Mouse (Mus musculus) stomach, postnatal 0 days (tissue): Measurements from ENCODE around the gene Fam214a. TPM values are rescaled to one million over a fixed set of nuclear protein-coding genes. Genes with fewer than 3 reads are reported as not detected.

Experiments
- ATAC-seq: fragments of 200-750 bp; cut with Nextera tagmentation; 2 replicates; pipeline ENCODE4 v1.8.0; 2017; ENCODE audit not compliant: low FRiP score, low TSS enrichment
- DNase-seq: peaks from one replicate; pipeline ENCODE4 v3.0.0-alpha.2; 2016; ENCODE audit warnings: low spot score
- H3K27ac ChIP-seq: fragments of 300-500 bp; sonication (generic); replicated peaks from 2 replicates; pipeline ENCODE4 v1.5.1; 2014; ENCODE audit warnings: mild to moderate bottlenecking, control low read depth
- H3K27me3 ChIP-seq: fragments of 300-500 bp; sonication (generic); 2 replicates; pipeline ENCODE4 v1.6.1; 2014; ENCODE audit warnings: low read length; ENCODE audit not compliant: control insufficient read depth, insufficient read depth
- H3K36me3 ChIP-seq: fragments of 300-500 bp; sonication (generic); 2 replicates; pipeline ENCODE4 v1.6.1; 2014; ENCODE audit warnings: low read length, mixed read lengths; ENCODE audit not compliant: control insufficient read depth, insufficient read depth
- H3K4me1 ChIP-seq: fragments of 300-500 bp; sonication (generic); replicated peaks from 2 replicates; pipeline ENCODE4 v1.6.1; 2014; ENCODE audit warnings: antibody characterized with exemption; ENCODE audit not compliant: control insufficient read depth, insufficient read depth
- H3K4me2 ChIP-seq: fragments of 300-500 bp; sonication (generic); replicated peaks from 2 replicates; pipeline ENCODE4 v1.6.1; 2014; ENCODE audit warnings: low read depth, mild to moderate bottlenecking, control low read depth, moderate library complexity
- H3K4me3 ChIP-seq: fragments of 300-500 bp; sonication (generic); 2 replicates; pipeline ENCODE4 v1.5.1; 2014; ENCODE audit warnings: low read depth, low read length, control low read depth
- H3K9ac ChIP-seq: fragments of 300-500 bp; sonication (generic); 2 replicates; pipeline ENCODE4 v1.6.1; 2014; ENCODE audit warnings: mild to moderate bottlenecking, low read length, control low read depth, mixed read lengths
- H3K9me3 ChIP-seq: fragments of 300-500 bp; sonication (generic); 2 replicates; pipeline ENCODE4 v1.6.1; 2016; ENCODE audit warnings: low read length; ENCODE audit not compliant: control insufficient read depth
- CTCF ChIP-seq: IDR thresholded peaks from 2 replicates; pipeline ENCODE4 v1.5.1; 2016; ENCODE audit warnings: antibody characterized with exemption, low read depth, mild to moderate bottlenecking, moderate library complexity
- EP300 ChIP-seq: optimal IDR thresholded peaks from 2 replicates; pipeline ENCODE3; 2016; ENCODE audit warnings: antibody characterized with exemption
- WGBS: fragments of 180-500 bp; shearing (Covaris S2); extraction: QIAGEN DNeasy Blood & Tissue Kit; methylation state at CpG from one replicate; pipeline ENCODE4 v1.1.7; 2014; 5-methylcytosine and 5-hydroxymethylcytosine counted together
- polyA plus RNA-seq: library from polyadenylated mRNA; unstranded; fragments of >200 nt; fragmentation: Nextera tagmentation; extraction: Ambion mirVana; gene quantifications from 2 replicates; pipeline ENCODE4 v1.2.1, GENCODE M21; 2015

Fam214a gene
- polyA plus RNA-seq, 1 experiment from 2014 or later, result 10.7 TPM

- Histone ChIP-seq H3K4me2 (no peak overlapping the region), H3K4me3 (no peak overlapping the region), H3K36me3 (no peaks in the 10 kb centered on the region), H3K27me3 (no peaks in the 10 kb centered on the region), H3K4me1 (no peaks in the 10 kb centered on the region), H3K27ac (no peak overlapping the region), H3K9me3 (no peaks in the 10 kb centered on the region), H3K9ac (no peak overlapping the region)
- TF ChIP-seq EP300 (no peak), CTCF (peak; percentile 63)
- ATAC-seq (no peak), DNase-seq (no peak)
- WGBS, result 76% methylated on average over 6 of the region's 6 CpGs
Measured at GRCm38 (mm10) chr9:75025689-75026088, 73.0 kb downstream of the Fam214a start.

- 93% methylated on average over 1 of the region's 1 CpGs for WGBS
- H3K9me3 ChIP-seq, result no peaks in the 10 kb centered on the region
- no peak overlapping the region for H3K27ac ChIP-seq
- no peaks in the 10 kb centered on the region for H3K27me3 ChIP-seq
- no peak overlapping the region for H3K4me2 ChIP-seq
- ATAC-seq (no peak), DNase-seq (no peak)
- H3K4me3 ChIP-seq, result no peak overlapping the region
- H3K36me3 ChIP-seq, result peaks cover 2% of the 10 kb centered on the region; the same call in 1 of the 2 replicates
- TF ChIP-seq EP300 (no peak), CTCF (no peak)
- no peaks in the 10 kb centered on the region for H3K4me1 ChIP-seq
- no peak overlapping the region for H3K9ac ChIP-seq
Measured at GRCm38 (mm10) chr9:75032408-75032807, 79.7 kb downstream of the Fam214a start.

GRCm38 (mm10) chr9:75033141-75033540, 80.5 kb downstream of the Fam214a start:
- 54% methylated on average over 7 of the region's 7 CpGs for WGBS
- Histone ChIP-seq H3K9me3 (no peaks in the 10 kb centered on the region), H3K4me3 (no peak overlapping the region), H3K36me3 (peaks cover 2% of the 10 kb centered on the region; the same call in 1 of the 2 replicates), H3K4me2 (no peak overlapping the region), H3K9ac (no peak overlapping the region), H3K27ac (no peak overlapping the region), H3K27me3 (no peaks in the 10 kb centered on the region), H3K4me1 (no peaks in the 10 kb centered on the region)
- TF ChIP-seq CTCF (peak; percentile 74), EP300 (no peak)
- no peak for DNase-seq
- no peak for ATAC-seq

GRCm38 (mm10) chr9:75034691-75035090, 82.0 kb downstream of the Fam214a start:
- DNase-seq, result no peak
- no peaks in the 10 kb centered on the region for H3K27me3 ChIP-seq
- no peak for ATAC-seq
- H3K9ac ChIP-seq, result no peak overlapping the region
- H3K9me3 ChIP-seq, result no peaks in the 10 kb centered on the region
- H3K27ac ChIP-seq, result no peak overlapping the region
- TF ChIP-seq CTCF, result no peak
- peaks cover 2% of the 10 kb centered on the region; the same call in 1 of the 2 replicates for H3K36me3 ChIP-seq
- no peak overlapping the region for H3K4me2 ChIP-seq
- H3K4me3 ChIP-seq, result no peak overlapping the region
- WGBS, result 24% methylated on average over 1 of the region's 1 CpGs
- H3K4me1 ChIP-seq, result no peaks in the 10 kb centered on the region

- H3K36me3 ChIP-seq, result peaks cover 2% of the 10 kb centered on the region; the same call in 1 of the 2 replicates
Measured at GRCm38 (mm10) chr9:75035944-75036343, 83.3 kb downstream of the Fam214a start.

GRCm38 (mm10) chr9:75037451-75038356, 85.0 kb downstream of the Fam214a start, which contains the start of gene Arpp19:
Arpp19 (plus strand) TSS chr9:75037614.
- WGBS, result under 1% methylated on average over 55 of the region's 73 CpGs
- Histone ChIP-seq H3K9me3 (no peaks in the 10 kb centered on the region), H3K27me3 (no peaks in the 10 kb centered on the region), H3K9ac (peak within 1 kb of the TSS; percentile 97), H3K27ac (peak within 1 kb of the TSS; percentile 91), H3K36me3 (no peaks in the 10 kb centered on the region), H3K4me3 (peak within 1 kb of the TSS; percentile 97), H3K4me1 (no peaks in the 10 kb centered on the region), H3K4me2 (peak within 1 kb of the TSS; percentile 67)
- DNase-seq, result peak; percentile 91
- TF ChIP-seq CTCF (peak; percentile 31), EP300 (no peak)
- peak; percentile 97 for ATAC-seq

More at GRCm38 (mm10) chr9:75035944-75036343, 83.3 kb downstream of the Fam214a start:
- H3K4me2 ChIP-seq, result no peak overlapping the region
- DNase-seq (no peak), ATAC-seq (no peak)
- H3K9me3 ChIP-seq, result no peaks in the 10 kb centered on the region
- TF ChIP-seq CTCF (no peak), EP300 (no peak)
- whole genome bisulfite sequencing, result 70% methylated on average over 4 of the region's 4 CpGs
- H3K27me3 ChIP-seq, result no peaks in the 10 kb centered on the region
- H3K27ac ChIP-seq, result no peak overlapping the region
- H3K9ac ChIP-seq, result no peak overlapping the region
- H3K4me1 ChIP-seq, result no peaks in the 10 kb centered on the region
- H3K4me3 ChIP-seq, result no peak overlapping the region
